Mouse (Mus musculus): ENCODE data around the gene Slc37a3.

DNA sequence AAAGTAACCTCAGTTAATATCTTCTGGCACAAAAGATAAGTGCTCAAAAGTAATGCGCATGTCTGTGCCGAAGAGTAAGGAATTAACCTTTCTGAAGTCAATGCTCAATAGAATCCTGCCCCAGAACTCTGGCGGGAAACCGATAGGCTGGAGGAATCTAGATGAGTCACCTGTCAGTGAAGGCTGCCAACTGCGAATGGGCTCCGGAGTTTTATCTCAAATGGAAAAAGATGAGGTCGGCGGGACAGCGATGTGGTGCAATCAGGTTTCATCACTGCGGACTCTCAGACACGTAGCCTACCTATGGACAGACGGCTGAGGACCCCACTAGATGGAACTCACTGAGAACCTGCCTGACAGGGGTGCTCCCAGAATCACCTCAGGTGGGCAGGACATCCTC lies 63.0 kb downstream of the Slc37a3 start:
- TF ChIP-seq CTCF (conservative IDR thresholded peaks at IDR 0.05; ENCODE audit: low read length) (no peak), POU5F1 (IDR thresholded peaks at IDR 0.05; ENCODE audit: borderline replicate concordance, low read length) (no peak), NANOG (IDR thresholded peaks at IDR 0.05; ENCODE audit: borderline replicate concordance, low read length) (no peak)
